Mouse (Mus musculus) T-helper 17 cell (primary cell): ENCODE data around the gene Arl6ip6.

Experiments
- in situ Hi-C, 2 experiments: fragments of 300-600 bp; cut with MboI, MseI; formaldehyde crosslinking; loops; 1 replicate in 1 of 2; 2 replicates in 1 of 2; pipeline ENCODE4 v1.15.1; 2025; ENCODE audit warnings: high pct_unique_total_duplicates in 2 of 2

Arl6ip6 gene

GRCm38 (mm10) chr2:53191523-53192220 is at the start of gene Arl6ip6:
Arl6ip6 (plus strand) TSS chr2:53191726.
- in situ Hi-C loops = loop anchor here in 1 of 2 experiments (10.0 kb wide), 1 partner anchor 447 kb away; the partner anchor contains the start of gene Stam2

DNA sequence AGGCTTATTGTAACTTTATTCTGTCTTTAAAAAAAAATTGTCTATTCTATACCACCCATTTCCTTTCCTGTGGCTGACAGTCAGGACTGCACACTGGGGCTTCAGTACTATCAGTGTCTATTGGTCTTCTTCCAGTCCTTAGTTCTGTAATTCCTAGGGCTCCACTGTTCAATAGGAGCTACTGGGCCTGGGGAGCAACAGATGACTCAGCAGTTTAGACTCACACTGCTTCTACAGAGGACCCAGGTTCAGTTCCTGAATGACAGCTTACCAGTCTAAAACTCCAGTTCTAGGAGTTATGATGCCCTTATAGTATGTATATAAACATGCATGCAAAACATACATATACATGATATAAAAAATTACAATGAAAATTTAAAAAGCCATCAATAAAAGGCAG is 44.7 kb upstream of the Arl6ip6 start:
- in situ Hi-C loops = loop anchor here in 1 of 2 experiments (10.0 kb wide), 1 partner anchor 1052 kb away; no protein-coding TSS in a partner anchor

GRCm38 (mm10) chr2:53173966-53174365 is 17.6 kb upstream of the Arl6ip6 start:
- in situ Hi-C loops = loop anchor here in 1 of 2 experiments (10.0 kb wide), 1 partner anchor 1089 kb away; no protein-coding TSS in a partner anchor

DNA sequence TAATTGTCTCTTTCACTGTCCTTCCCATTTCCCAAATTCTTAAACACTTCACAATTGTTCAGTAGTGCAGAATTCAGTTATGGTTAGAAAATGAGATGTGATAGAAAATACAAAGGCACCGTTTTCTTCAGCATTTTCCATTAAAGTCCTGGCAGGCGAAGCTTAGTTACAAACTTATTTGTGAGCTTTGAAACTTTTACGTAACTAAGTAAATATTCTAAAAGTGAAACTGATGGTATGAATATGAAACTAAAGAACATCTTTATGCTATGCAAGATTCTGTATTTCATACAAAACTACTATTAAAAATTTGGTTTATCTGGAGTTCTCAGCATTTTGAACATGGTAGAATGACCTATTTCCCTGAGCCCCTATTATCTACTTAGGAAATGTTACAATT is 12.6 kb upstream of the Arl6ip6 start:
- in situ Hi-C loops = loop anchor here in 1 of 2 experiments (10.0 kb wide), 1 partner anchor 1094 kb away; no protein-coding TSS in a partner anchor

- in situ Hi-C loops = loop anchor here in 1 of 2 experiments (10.0 kb wide), 1 partner anchor 1095 kb away; no protein-coding TSS in a partner anchor
Observed at GRCm38 (mm10) chr2:53179876-53180275, 11.7 kb upstream of the Arl6ip6 start.

- in situ Hi-C loops = loop anchor here in 1 of 2 experiments (10.0 kb wide), 1 partner anchor 445 kb away; the partner anchor contains the start of gene Stam2
Observed at GRCm38 (mm10) chr2:53189811-53190210, 1.7 kb upstream of the Arl6ip6 start.

DNA sequence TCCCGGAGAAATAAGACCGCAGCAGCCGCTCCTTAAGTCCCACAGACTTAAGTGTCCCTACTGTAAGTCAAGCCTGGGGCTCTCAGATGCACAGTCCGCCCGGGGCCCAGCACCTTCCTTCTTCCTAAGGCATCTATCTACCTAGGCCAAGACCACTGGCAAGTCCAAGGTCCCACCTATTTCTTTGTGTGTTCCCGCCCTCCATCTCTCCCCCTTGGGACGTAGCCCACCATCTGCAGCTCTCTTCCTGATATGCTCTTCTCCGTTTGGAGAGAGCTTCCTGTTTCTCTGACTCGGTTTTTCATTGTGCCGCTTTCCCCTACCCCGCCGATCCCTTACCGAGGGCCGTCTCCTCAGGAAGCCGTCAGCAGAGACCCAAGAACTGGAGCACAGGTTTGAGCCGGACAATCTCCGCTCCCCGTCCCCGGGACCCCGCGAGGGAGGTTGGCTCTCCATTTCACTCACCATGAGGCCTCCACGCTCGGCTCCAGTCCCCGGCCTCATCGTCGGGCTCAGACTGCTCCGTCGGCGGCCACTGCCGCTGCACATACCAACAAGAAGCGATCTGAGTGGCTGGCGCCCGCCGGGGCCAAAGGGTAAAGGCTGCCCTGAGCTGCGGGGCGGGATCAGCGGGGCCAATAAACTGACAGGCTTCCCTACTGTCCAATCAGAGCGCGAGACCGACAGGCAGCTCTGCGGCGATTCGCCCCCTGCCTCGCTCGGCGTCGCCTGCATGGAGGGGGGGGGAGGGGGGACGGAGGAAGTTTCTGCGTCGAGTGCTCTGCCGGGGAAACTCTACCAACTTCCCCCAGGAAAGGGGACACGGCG is 628 bp upstream of the Arl6ip6 start, which contains the start of gene Prpf40a:
Gene Prpf40a, minus strand, starts transcription at position 601 of the 828 bp plus-strand sequence.
- in situ Hi-C loops = loop anchor here in 1 of 2 experiments (10.0 kb wide), 1 partner anchor 446 kb away; the partner anchor contains the start of gene Stam2

- in situ Hi-C loops = loop anchor here in 1 of 2 experiments (10.0 kb wide), 1 partner anchor 448 kb away; the partner anchor contains the start of gene Stam2
Observed at GRCm38 (mm10) chr2:53192386-53192785, 860 bp downstream of the Arl6ip6 start.

- in situ Hi-C loops = loop anchor here in 1 of 2 experiments (10.0 kb wide), 1 partner anchor 452 kb away; the partner anchor contains the start of gene Stam2
Observed at GRCm38 (mm10) chr2:53196431-53196830, 4.9 kb downstream of the Arl6ip6 start.

DNA sequence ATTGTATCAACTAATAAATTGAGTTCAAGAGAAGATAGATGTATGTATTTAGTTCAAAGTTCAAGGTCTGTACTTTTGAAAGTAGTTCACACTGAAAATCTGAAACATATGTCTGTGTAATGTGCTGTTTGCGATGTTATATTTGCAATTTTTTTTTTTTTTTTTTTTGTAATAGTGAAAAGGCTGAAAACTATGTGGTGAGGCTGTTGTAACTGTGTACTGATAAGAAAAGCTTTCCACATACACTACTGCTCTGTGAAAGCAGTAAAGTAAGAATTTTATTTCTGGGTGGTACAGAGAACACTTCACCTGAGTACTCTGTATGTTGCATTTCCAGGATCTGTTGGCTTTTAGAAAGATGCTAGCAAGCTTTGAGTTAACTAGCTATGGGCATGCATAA is 7.7 kb downstream of the Arl6ip6 start:
- in situ Hi-C loops = loop anchor here in 1 of 2 experiments (10.0 kb wide), 1 partner anchor 454 kb away; the partner anchor contains the start of gene Stam2

DNA sequence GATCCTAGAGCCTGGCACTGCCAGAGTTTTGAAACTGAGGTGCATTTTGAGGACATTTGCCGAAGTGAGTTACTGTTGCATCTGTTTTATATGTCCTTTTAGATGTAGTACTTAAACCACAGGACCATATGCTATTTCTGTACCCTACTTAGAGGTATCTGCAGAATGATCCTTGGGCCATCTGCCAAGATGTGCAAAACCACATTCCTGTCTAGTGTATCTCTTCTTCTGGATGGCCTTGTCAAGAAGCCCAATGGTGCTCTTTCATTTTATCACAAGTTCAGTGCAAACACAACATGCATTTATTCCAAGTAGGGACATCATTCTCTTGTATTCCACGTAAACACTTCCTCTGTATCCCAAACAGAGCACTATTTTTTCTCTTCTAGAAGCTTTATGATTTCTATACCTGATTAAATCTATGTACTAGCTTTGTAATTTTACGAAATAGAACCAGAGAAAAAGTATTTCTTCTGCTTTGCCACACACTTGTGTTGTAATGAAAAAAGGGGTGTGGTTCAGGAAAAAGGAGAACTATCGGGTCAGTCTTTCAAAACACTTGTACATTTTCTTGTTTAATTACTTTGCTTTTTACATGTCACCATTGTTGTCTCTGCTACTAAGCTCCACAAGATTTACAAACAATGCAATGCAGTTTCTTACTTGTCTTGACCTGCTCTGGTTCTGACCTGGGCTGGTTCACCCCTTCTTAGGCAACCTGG is 8.8 kb downstream of the Arl6ip6 start:
- in situ Hi-C loops = no loop called here

GRCm38 (mm10) chr2:53204373-53205274 is 13.1 kb downstream of the Arl6ip6 start:
- in situ Hi-C loops = no loop called here

GRCm38 (mm10) chr2:53206749-53207148 is 15.2 kb downstream of the Arl6ip6 start:
- in situ Hi-C loops = no loop called here

- in situ Hi-C loops = no loop called here
Observed at GRCm38 (mm10) chr2:53213493-53213892, 22.0 kb downstream of the Arl6ip6 start.

- in situ Hi-C loops = no loop called here
Observed at GRCm38 (mm10) chr2:53222242-53222641, 30.7 kb downstream of the Arl6ip6 start.

GRCm38 (mm10) chr2:53256982-53257381 is 65.5 kb downstream of the Arl6ip6 start:
- in situ Hi-C loops = no loop called here
